Mouse (Mus musculus) intestine, embryonic 15.5 days (tissue): ENCODE data around the gene Heg1. TPM values are rescaled to one million over a fixed set of nuclear protein-coding genes. Genes with fewer than 3 reads are reported as not detected.

Source experiments
- ATAC-seq: fragments of 200-750 bp; cut with Nextera tagmentation; 2 replicates; pipeline ENCODE4 v1.8.0; 2017; ENCODE audit warnings: moderate TSS enrichment, moderate library complexity
- H3K27ac ChIP-seq: fragments of 300-500 bp; sonication (generic); 2 replicates; pipeline ENCODE4 v1.5.1; 2015; ENCODE audit warnings: mild to moderate bottlenecking, inconsistent platforms
- H3K27me3 ChIP-seq: fragments of 300-500 bp; sonication (generic); replicated peaks from 2 replicates; pipeline ENCODE4 v1.6.1; 2015; ENCODE audit warnings: inconsistent platforms
- H3K36me3 ChIP-seq: fragments of 300-500 bp; sonication (generic); 2 replicates; pipeline ENCODE4 v1.6.1; 2015; ENCODE audit warnings: inconsistent platforms
- H3K4me1 ChIP-seq: fragments of 300-500 bp; sonication (generic); replicated peaks from 2 replicates; pipeline ENCODE4 v1.6.1; 2015; ENCODE audit warnings: inconsistent platforms
- H3K4me2 ChIP-seq: fragments of 300-500 bp; sonication (generic); replicated peaks from 2 replicates; pipeline ENCODE4 v1.6.1; 2015; ENCODE audit warnings: mild to moderate bottlenecking, inconsistent platforms
- H3K4me3 ChIP-seq: fragments of 300-500 bp; sonication (generic); replicated peaks from 2 replicates; pipeline ENCODE4 v1.5.1; 2015; ENCODE audit warnings: inconsistent platforms
- H3K9ac ChIP-seq: fragments of 300-500 bp; sonication (generic); 2 replicates; pipeline ENCODE4 v1.6.1; 2015; ENCODE audit warnings: inconsistent platforms
- H3K9me3 ChIP-seq: fragments of 300-500 bp; sonication (generic); 2 replicates; pipeline ENCODE4 v1.6.1; 2016; ENCODE audit warnings: inconsistent platforms
- WGBS: fragments of 180-500 bp; shearing (Covaris S2); methylation state at CpG from one replicate; pipeline ENCODE4 v1.1.7; 2015; 5-methylcytosine and 5-hydroxymethylcytosine counted together
- polyA plus RNA-seq: library from polyadenylated mRNA; unstranded; fragments of >200 nt; fragmentation: Nextera tagmentation; extraction: Ambion mirVana; gene quantifications from 2 replicates; pipeline ENCODE4 v1.2.1, GENCODE M21; 2015

Gene Heg1
- polyA plus RNA-seq, 1 experiment from 2014 or later, result 21.2 TPM

DNA sequence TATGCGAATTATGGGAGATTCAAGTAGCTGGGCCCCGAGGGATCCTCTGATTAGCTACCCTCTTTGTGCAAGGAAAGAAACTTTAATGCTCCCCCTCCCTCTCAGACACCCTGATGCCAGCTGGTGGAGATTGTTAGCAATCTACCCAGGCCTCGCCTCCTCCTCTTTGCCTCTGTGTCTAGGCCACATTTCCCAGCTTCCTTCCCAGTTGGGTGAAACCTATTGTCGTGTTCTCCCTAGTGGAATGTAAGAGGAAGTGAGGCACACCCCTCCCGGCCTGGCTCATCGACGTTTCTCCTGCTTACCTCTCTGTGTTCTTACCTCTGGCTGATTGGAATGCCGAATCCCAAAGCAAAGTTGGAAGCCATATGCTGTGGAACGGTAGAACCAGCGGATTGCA lies 3.4 kb upstream of the Heg1 start:
- no peak overlapping the region for H3K4me3 ChIP-seq
- 60% methylated on average over 10 of the region's 10 CpGs for WGBS
- H3K27ac ChIP-seq, result no peak overlapping the region
- H3K9me3 ChIP-seq, result no peaks in the 10 kb centered on the region
- no peaks in the 10 kb centered on the region for H3K27me3 ChIP-seq
- H3K4me2 ChIP-seq, result no peak overlapping the region
- no peaks in the 10 kb centered on the region for H3K36me3 ChIP-seq
- no peak overlapping the region for H3K9ac ChIP-seq
- peaks cover 4% of the 10 kb centered on the region; the same call in 1 of the 2 replicates for H3K4me1 ChIP-seq
- ATAC-seq, result no peak

DNA sequence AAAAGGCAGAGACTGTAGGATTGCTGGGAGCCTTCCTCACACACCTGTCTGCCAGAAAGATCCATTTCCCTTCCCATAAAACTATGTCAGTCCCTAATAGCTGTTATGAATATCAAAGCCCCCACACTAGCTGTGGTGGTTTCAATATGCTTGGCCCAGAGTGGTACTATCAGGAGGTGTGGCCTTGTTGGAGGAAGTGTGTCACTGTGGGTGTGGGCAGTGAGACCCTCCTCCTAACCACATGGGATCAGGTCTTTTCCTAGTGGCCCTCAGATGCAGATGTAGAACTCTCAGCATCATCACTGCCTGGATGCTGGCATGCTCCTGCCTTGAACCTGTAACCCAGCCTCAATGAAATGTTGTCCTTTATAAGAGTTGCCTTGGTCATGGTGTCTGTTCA lies 2.5 kb upstream of the Heg1 start:
- ATAC-seq, result no peak
- no peaks in the 10 kb centered on the region for H3K36me3 ChIP-seq
- H3K4me3 ChIP-seq, result no peak overlapping the region
- no peak overlapping the region for H3K4me2 ChIP-seq
- no peak overlapping the region for H3K27ac ChIP-seq
- H3K27me3 ChIP-seq, result no peaks in the 10 kb centered on the region
- H3K4me1 ChIP-seq, result peaks cover 9% of the 10 kb centered on the region
- H3K9me3 ChIP-seq, result no peaks in the 10 kb centered on the region
- H3K9ac ChIP-seq, result no peak overlapping the region

DNA sequence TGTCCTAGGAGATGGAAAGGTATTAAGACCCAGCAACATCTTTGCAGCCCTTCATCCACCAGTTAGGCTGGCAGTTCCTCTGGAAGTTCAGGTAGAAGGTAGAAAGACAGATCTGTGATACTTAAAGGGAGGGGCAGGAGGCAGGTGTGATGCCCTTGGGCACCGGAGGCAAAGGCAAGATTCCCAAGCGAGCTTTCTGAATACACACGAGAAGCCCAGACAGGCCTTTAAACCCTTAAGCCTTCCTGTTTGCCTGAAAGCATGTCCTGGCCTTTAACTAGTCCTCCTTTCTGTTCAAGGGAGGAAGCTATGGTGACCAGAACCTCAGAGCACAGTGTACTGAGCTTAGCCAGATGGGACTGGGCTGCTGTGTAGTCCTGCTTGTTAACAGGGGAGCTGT lies 1.5 kb upstream of the Heg1 start:
- H3K9ac ChIP-seq, result no peak overlapping the region
- 71% methylated on average over 3 of the region's 3 CpGs for WGBS
- H3K36me3 ChIP-seq, result no peaks in the 10 kb centered on the region
- H3K4me2 ChIP-seq, result no peak overlapping the region
- H3K4me1 ChIP-seq, result peaks cover 18% of the 10 kb centered on the region
- H3K4me3 ChIP-seq, result no peak overlapping the region
- no peak overlapping the region for H3K27ac ChIP-seq
- ATAC-seq, result no peak
- no peaks in the 10 kb centered on the region for H3K9me3 ChIP-seq
- H3K27me3 ChIP-seq, result no peaks in the 10 kb centered on the region

DNA sequence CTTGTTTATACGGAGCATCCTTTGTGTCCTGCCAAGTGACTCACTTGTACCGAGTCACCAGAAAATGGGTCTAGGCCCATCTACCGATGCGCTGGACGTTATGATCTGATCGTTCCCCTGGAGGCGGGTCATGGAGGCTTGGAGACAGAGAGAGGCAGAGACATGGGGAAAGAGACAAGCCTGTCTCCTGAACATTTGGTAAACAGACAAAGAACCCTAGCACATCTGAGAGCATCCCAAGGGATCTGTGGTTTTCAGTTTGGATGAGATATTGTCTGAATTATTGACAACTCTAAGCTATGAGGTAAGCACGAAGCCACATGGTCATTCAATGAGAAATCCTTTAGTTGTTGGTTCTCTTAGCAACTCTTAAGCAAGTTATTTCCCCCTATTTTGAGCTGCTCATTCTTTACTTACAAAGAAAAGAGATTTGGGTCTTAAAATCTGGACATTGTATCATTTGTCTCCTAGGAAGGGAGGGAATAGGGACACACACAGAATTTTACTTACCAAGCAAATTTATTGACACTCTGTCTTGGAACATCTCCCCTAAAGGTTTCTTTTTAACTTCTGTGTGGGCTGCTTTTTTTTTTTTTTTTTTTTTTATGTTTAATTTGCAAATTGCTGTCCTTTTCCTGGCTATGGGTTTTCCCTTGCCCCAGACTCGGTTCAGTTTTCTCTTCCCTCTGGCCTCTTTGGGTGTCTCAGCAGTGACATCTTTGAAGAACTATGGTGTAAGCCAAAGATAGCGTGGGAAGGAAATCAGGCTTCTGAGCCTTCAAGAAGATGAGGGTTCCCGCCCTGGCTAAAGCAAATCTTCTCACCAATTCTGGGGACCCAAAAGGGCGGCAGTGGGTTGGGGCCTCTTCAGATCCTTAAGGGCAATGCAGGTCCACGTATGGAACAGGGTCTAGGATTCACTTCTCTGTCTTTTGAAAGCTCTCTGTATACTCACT lies 686 bp upstream of the Heg1 start:
- Histone ChIP-seq H3K9ac (peak overlapping the region; percentile 95; the same call in 1 of the 2 replicates), H3K4me1 (peaks cover 18% of the 10 kb centered on the region), H3K4me3 (peak overlapping the region; percentile 87), H3K27ac (peak overlapping the region; percentile 83), H3K9me3 (no peaks in the 10 kb centered on the region), H3K4me2 (peak overlapping the region; percentile 91), H3K27me3 (no peaks in the 10 kb centered on the region), H3K36me3 (no peaks in the 10 kb centered on the region)
- peak; percentile 26; the same call in 1 of the 2 replicates for ATAC-seq
- WGBS, result 67% methylated on average over 13 of the region's 13 CpGs

DNA sequence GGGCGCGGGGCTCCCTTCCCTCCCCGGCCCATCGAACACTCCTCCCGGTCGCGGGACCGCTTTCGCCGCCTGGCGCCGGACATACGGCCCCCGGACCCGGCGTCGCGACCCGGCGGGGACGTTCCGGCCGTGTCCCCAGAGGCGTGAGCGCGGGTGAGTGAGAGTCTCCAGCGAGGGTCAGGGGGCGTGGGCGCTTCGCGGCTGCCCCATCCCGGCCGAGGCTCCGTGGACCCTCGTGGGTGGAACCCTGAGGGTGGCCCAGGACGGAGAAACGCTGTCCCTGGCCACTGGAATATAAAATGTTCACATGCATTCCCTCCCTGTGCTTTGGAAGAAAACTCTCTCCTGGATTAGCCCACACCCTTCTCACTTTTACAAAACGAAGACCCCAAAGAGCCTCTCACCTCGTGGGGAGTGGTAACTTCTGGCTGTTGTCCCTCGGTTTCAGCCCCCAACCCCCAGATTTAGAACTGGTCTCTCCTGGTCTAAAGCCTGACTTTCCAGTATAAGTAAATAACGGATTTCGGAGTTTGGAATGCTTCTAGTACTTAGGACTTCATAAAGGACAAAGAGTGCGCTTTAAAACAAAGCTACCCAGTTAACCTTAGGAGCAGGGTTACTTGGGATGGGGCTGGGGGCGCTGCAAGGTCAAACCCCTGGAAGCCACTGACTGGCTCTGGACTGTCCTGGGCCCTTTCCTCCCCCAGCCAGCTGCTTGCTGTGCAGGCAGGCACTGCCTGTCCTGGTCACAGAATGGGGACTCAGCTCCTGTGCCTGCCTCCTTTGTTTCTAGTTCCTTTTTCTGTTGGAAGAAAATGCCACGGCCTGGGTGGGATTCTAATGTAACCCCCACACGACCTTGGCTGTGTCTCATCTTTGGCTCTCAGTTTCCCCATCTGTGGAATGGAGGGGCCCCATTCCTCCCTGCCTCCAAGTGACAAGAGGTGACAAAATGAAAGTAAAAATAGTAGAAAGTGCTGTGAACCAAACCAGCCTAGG lies 832 bp downstream of the Heg1 start:
- H3K27me3 ChIP-seq, result no peaks in the 10 kb centered on the region
- H3K9ac ChIP-seq, result peak overlapping the region; percentile 95
- ATAC-seq, result peak; percentile 64
- H3K4me2 ChIP-seq, result peak overlapping the region; percentile 91
- peak overlapping the region; percentile 87 for H3K4me3 ChIP-seq
- WGBS, result 1% methylated on average over 46 of the region's 46 CpGs
- no peaks in the 10 kb centered on the region for H3K9me3 ChIP-seq
- H3K27ac ChIP-seq, result peak overlapping the region; percentile 83
- H3K36me3 ChIP-seq, result no peaks in the 10 kb centered on the region
- H3K4me1 ChIP-seq, result peaks cover 18% of the 10 kb centered on the region

DNA sequence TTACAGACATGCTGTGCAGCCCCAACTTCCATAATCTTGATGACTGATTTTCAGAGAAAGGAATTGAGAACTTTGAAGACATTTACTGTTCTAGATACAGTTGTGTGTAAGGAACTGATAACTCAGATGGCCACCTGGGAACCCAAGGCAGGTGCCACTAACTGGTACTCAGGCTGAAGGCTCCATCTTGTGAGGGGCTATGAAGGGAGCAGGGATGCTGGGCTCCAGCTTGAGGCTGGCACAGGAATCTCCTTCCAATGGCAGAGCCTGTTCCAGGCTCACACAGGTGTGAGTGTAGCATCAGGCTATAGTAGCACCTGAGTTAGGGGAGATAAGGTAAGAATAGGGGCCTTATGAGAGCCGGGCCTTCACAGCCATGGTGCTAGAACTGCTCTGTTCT lies 1.9 kb downstream of the Heg1 start:
- H3K4me3 ChIP-seq, result peak overlapping the region; percentile 87
- no peak overlapping the region for H3K27ac ChIP-seq
- WGBS, result 75% methylated on average over 1 of the region's 1 CpGs

DNA sequence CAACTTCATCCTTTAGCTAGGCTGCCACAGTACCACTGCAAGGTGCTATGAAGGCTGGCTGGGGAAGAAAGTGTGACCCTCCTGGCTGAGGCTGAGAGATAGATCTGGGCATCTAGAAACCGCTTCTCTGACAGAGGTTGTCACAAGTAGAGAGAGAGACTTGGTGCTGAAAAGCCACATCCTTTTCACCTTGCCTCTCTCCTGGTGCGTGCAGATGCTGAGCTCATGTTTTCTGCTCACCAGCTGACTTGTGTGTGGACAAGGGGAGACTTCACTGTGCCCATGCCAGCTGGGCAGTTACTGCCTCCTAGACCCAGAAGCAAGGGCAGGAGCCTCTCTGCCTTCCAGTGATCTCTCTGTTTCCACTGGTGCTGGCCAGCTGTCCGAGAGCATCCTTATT lies 3.6 kb downstream of the Heg1 start:
- H3K4me2 ChIP-seq, result peak overlapping the region; percentile 91; the same call in 1 of the 2 replicates
- 72% methylated on average over 3 of the region's 3 CpGs for WGBS
- H3K27ac ChIP-seq, result no peak overlapping the region
- H3K36me3 ChIP-seq, result no peaks in the 10 kb centered on the region
- H3K4me3 ChIP-seq, result no peak overlapping the region
- H3K27me3 ChIP-seq, result no peaks in the 10 kb centered on the region
- H3K4me1 ChIP-seq, result peaks cover 13% of the 10 kb centered on the region
- H3K9ac ChIP-seq, result no peak overlapping the region
- no peaks in the 10 kb centered on the region for H3K9me3 ChIP-seq
- ATAC-seq, result no peak

More for the DNA sequence above, 1.9 kb downstream of the Heg1 start:
- no peaks in the 10 kb centered on the region for H3K36me3 ChIP-seq
- H3K4me2 ChIP-seq, result peak overlapping the region; percentile 91
- H3K9me3 ChIP-seq, result no peaks in the 10 kb centered on the region
- ATAC-seq, result no peak
- H3K9ac ChIP-seq, result peak overlapping the region; percentile 95
- H3K27me3 ChIP-seq, result no peaks in the 10 kb centered on the region
- H3K4me1 ChIP-seq, result peaks cover 13% of the 10 kb centered on the region

DNA sequence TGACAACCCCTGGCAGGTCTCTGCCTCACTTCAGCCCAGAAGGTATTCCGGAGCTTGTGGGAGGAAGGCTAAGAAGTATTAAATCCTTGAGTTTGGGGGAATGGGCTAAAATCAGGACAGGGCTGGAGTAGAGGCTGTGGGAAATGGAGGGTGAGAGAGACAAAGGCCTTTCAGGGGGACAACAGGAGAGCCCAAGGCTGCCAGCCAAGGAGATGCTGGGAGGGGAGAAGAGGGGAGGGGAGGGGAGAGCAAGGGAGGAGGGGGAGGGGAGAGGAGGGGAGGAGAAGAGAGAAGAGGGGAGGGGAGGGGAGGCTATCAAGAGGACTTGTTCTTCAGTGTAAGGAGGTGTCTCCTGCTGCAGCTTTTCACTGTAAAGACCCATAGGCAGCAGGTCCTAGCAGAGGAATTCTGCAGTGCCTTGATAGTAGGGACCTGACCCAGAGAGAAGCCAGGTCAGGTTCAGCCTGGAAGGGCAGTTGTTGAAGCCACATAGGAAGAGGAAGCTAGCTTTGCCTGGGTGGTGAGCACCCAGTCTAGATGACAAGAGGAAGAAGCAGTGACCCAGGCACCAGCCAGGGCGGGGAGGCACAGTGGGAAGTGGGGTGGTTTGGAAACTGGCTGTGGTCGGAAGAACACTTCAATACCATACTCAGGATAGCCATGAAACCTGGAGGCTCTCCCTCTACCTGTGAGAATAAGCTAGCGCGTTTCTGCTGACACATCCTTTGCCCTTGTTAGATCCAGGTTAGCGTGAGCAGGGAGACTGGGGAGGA lies 7.0 kb downstream of the Heg1 start:
- peaks cover 12% of the 10 kb centered on the region for H3K4me1 ChIP-seq
- no peaks in the 10 kb centered on the region for H3K36me3 ChIP-seq
- WGBS, result 80% methylated on average over 6 of the region's 6 CpGs
- no peak overlapping the region for H3K4me2 ChIP-seq
- ATAC-seq, result no peak
- no peak overlapping the region for H3K27ac ChIP-seq
- H3K9me3 ChIP-seq, result no peaks in the 10 kb centered on the region
- H3K9ac ChIP-seq, result no peak overlapping the region
- no peaks in the 10 kb centered on the region for H3K27me3 ChIP-seq
- H3K4me3 ChIP-seq, result no peak overlapping the region

DNA sequence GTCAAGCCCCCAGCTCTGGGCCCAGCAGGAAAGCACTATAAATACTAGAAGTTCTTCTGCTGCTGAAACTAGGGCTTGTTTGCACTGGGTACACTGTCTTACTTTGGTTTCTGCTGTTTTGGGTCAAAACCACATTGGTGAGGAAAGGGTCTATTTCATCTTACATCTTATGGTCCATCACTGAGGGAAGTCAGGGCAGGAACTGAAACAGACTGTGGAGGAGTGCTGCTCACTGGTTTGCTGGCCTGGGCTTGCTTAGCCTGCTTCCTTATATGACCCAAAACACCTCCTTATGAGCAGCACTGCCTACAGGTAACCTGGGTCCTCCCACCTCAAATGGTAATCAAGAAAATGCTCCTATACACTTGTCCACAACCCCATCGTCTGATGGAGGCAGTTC lies 9.4 kb downstream of the Heg1 start:
- no peaks in the 10 kb centered on the region for H3K9me3 ChIP-seq
- no peaks in the 10 kb centered on the region for H3K36me3 ChIP-seq
- H3K4me1 ChIP-seq, result peaks cover 10% of the 10 kb centered on the region
- ATAC-seq, result no peak
- H3K27me3 ChIP-seq, result no peaks in the 10 kb centered on the region
- H3K4me3 ChIP-seq, result no peak overlapping the region
- 88% methylated on average over 1 of the region's 1 CpGs for WGBS
- H3K27ac ChIP-seq, result no peak overlapping the region
- no peak overlapping the region for H3K4me2 ChIP-seq
- no peak overlapping the region for H3K9ac ChIP-seq

DNA sequence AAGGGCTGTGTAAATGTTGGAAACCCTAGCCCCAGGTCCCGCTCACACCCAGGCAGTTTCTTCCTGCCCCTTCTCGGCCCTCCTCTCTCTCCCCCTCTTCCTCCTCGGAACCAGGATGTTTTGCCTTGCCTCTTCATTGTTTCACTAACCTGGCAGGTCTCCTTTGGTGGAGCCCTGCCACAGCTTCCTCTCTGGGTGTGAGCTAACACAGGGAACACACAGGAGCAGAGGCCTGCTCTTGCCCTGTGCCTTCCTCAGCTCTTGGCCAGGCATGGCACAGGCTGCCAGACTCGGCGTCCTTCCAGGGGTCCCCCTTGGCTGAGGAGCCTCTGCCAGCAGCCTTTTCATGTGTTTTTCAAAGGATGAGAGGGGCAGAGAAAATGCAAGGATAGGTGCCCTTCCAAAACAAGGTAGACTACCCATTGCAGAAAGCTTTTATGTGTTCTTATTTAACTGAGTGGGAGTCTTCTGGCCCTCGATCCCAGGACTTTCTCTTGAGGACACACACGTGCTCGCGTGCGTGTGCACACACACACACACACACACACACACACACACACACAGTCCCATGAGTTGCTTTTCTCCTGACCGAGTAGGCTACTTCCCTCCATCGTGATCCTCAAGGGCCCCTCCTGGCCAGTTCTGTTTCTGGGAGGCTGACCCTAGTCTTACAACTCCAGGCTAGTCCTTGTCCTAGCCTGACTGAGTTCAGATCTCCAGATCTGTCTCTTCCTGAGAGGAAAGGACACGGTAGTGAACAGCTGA lies 12.8 kb downstream of the Heg1 start:
- no peak overlapping the region for H3K4me2 ChIP-seq
- H3K27me3 ChIP-seq, result no peaks in the 10 kb centered on the region
- WGBS, result 63% methylated on average over 13 of the region's 13 CpGs
- H3K4me1 ChIP-seq, result peaks cover 15% of the 10 kb centered on the region
- peak overlapping the region; percentile 20 for H3K27ac ChIP-seq
- no peaks in the 10 kb centered on the region for H3K9me3 ChIP-seq
- H3K9ac ChIP-seq, result no peak overlapping the region
- no peaks in the 10 kb centered on the region for H3K36me3 ChIP-seq
- ATAC-seq, result no peak
- no peak overlapping the region for H3K4me3 ChIP-seq

DNA sequence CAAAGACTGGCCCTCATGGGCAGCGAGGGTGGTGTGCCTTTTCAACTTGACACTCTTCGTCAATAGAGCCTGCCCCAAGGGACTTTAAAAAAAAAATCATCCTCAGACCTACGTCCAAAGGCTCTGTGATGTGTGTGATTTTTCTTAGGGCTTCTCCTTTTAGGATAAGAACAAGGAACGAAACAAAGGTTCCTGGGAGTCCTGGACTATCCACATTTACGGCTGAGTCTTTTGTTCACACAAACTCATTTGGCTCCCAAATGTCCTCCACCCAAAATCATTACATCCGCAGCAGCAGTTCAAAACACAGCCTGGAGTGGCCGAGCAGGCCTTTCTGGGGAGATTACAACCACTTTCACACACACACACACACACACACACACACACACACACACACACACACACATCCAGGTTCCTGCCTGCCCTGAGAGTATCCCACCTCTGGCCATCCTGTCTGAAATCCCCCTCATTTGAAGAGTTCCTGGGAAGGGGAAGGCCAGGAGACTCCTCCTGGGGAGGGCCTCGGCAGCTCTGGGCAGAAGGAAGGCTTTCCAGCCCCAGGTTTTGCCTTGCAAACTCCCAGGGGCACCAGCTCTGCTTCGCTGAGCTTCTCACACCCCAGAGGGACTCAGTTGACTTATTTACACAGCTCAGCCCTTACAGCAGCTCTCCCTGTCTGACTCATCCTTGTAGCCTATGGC lies 13.6 kb downstream of the Heg1 start:
- 46% methylated on average over 9 of the region's 9 CpGs for WGBS
- no peak overlapping the region for H3K9ac ChIP-seq

More for the DNA sequence above, 13.6 kb downstream of the Heg1 start:
- Histone ChIP-seq H3K4me1 (peaks cover 15% of the 10 kb centered on the region), H3K36me3 (no peaks in the 10 kb centered on the region), H3K9me3 (no peaks in the 10 kb centered on the region), H3K4me3 (no peak overlapping the region), H3K27me3 (no peaks in the 10 kb centered on the region), H3K4me2 (no peak overlapping the region), H3K27ac (peak overlapping the region; percentile 49)
- peak; percentile 59; the same call in 1 of the 2 replicates for ATAC-seq
